Mouse (Mus musculus): Measurements from ENCODE around the gene Hira. TPM values are rescaled to one million over a fixed set of nuclear protein-coding genes. Genes with fewer than 3 reads are reported as not detected.

The Hira gene
- 19.7 TPM for polyA plus RNA-seq (2017; shearing (Covaris generic))

GRCm38 (mm10) chr16:18876442-18877308, at the start of gene Hira, which contains the start of gene Mrpl40:
Gene Hira, plus strand, starts transcription at chr16:18877037.
Gene Mrpl40, minus strand, starts transcription at chr16:18876862.

GRCm38 (mm10) chr16:18836468-18837208, 40.2 kb upstream of the Hira start, which contains the start of the genes 2510002D24Rik and Gm28539:
Gene 2510002D24Rik, plus strand, starts transcription at chr16:18836578.
Gene Gm28539, plus strand, starts transcription at chr16:18836584.

Other genes starting within 250 kb of the Hira start
- not detected for gene Sept5, start 247.1 kb upstream of the Hira start, polyA plus RNA-seq (2017; shearing (Covaris generic))
- gene Cldn5, start 100.2 kb upstream of the Hira start, polyA plus RNA-seq (2017; shearing (Covaris generic)): not detected
- 143 TPM for gene Ufd1, start 65.3 kb upstream of the Hira start, polyA plus RNA-seq (2017; shearing (Covaris generic))
- gene Cdc45, start 65.0 kb upstream of the Hira start, polyA plus RNA-seq (2017; shearing (Covaris generic)): 3.4 TPM
- gene 2510002D24Rik, start 40.5 kb upstream of the Hira start, polyA plus RNA-seq (2017; shearing (Covaris generic)): 100.0 TPM
- gene Gm28539, start 40.5 kb upstream of the Hira start, polyA plus RNA-seq (2017; shearing (Covaris generic)): not detected
- 41.2 TPM for gene Mrpl40, start 175 bp upstream of the Hira start, polyA plus RNA-seq (2017; shearing (Covaris generic))

Data from naive thymus-derived CD4-positive, alpha-beta T cell, adult 5 months (primary cell).